Mouse (Mus musculus): ENCODE measurements around the gene Krtap5-4. TPM values are rescaled to one million over a fixed set of nuclear protein-coding genes. Genes with fewer than 3 reads are reported as not detected.
"Not testable (repeated sequence)": the region's sequence is repeated elsewhere in the genome, so short reads cannot be mapped to it uniquely, and the experiment has no call there.

Krtap5-4 gene
- polyA plus RNA-seq, 1 experiment from 2014 or later = not detected

DNA sequence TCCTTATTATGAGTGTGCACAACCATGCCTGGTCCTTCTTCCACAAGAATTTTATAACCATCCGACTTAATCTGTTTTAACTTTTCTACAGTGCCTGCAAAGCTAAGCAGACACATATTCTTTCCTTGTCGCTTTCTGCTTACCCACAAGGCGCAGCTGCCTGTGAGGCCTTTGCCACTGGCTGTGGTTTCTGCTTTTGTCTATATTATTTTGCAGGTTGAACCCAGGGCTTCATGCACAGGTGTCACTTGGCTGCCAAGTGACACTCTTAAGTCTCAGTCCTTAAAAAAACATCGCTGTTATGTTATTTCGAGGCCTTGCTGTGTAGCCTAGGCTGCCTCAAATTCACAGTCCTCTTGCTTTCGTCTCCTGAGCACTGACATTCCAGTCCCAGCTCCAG lies 19.3 kb downstream of the Krtap5-4 start:
- no peak for TF ChIP-seq CTCF (IDR thresholded peaks at IDR 0.05; ENCODE audit: low read depth)
- TF ChIP-seq EP300 (IDR thresholded peaks at IDR 0.05; ENCODE audit: low read depth) = no peak
- DNase-seq (no peak), ATAC-seq (no peak)

DNA sequence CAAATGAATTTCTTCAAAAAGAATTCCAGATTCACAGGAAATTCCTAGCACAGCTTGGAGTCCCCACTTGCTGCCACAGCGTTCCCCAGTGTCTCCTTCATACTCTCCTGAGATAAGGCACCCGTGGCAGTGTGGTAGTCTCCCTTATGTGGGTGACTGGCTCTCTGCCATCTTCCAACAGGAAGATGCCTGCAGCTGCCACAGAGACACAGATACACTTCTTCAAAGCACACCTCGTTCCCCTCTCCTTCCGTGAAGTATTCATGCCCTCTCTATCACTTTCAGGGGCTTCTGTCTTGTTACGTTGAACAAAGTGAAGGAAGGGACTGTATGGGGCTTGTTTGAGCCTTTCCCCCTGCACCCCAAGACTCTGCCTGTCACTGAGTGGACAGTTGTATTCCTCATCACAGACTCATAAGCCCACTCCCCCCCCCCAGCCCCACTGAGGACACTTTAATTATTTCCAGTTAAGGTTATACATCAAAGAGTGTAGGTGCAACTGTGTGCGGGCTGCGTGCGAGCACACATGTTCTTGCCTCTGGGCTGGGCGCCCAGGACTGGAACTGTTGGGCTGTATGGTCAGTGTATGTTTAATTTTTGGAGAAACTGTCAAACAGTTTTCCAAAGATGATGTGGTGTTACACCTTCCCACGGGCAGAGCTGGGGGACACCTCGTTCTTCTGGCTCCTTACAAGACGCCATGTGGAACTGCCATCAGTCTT lies 20.2 kb downstream of the Krtap5-4 start:
- Histone ChIP-seq H3K9me3 (ENCODE audit: low read length) (no peaks in the 10 kb centered on the region), H3K4me3 (ENCODE audit: low read depth, low read length) (no peak overlapping the region), H3K36me3 (replicated peaks; ENCODE audit: insufficient read depth, low read length) (no peaks in the 10 kb centered on the region), H3K27me3 (ENCODE audit: insufficient read depth, low read length) (no peaks in the 10 kb centered on the region), H3K4me1 (ENCODE audit: insufficient read depth) (no peaks in the 10 kb centered on the region), H3K9ac (replicated peaks) (no peak overlapping the region), H3K27ac (ENCODE audit: low read depth) (no peak overlapping the region), H3K4me2 (ENCODE audit: low read depth, low read length) (no peak overlapping the region)
- ATAC-seq = no peak
- no peak for DNase-seq
- WGBS (ENCODE audit: insufficient replicate concordance) = 74% methylated on average over 12 of the region's 12 CpGs
- TF ChIP-seq CTCF (IDR thresholded peaks at IDR 0.05; ENCODE audit: low read depth) (no peak), EP300 (IDR thresholded peaks at IDR 0.05; ENCODE audit: low read depth) (no peak)

More for the DNA sequence above, 19.3 kb downstream of the Krtap5-4 start:
- Histone ChIP-seq H3K36me3 (replicated peaks; ENCODE audit: insufficient read depth, low read length) (no peaks in the 10 kb centered on the region), H3K4me3 (ENCODE audit: low read depth, low read length) (no peak overlapping the region), H3K27ac (ENCODE audit: low read depth) (no peak overlapping the region), H3K4me1 (ENCODE audit: insufficient read depth) (no peaks in the 10 kb centered on the region), H3K27me3 (ENCODE audit: insufficient read depth, low read length) (no peaks in the 10 kb centered on the region), H3K9me3 (ENCODE audit: low read length) (no peaks in the 10 kb centered on the region), H3K9ac (replicated peaks) (no peak overlapping the region), H3K4me2 (ENCODE audit: low read depth, low read length) (no peak overlapping the region)
- 82% methylated on average over 6 of the region's 6 CpGs for WGBS (ENCODE audit: insufficient replicate concordance)

DNA sequence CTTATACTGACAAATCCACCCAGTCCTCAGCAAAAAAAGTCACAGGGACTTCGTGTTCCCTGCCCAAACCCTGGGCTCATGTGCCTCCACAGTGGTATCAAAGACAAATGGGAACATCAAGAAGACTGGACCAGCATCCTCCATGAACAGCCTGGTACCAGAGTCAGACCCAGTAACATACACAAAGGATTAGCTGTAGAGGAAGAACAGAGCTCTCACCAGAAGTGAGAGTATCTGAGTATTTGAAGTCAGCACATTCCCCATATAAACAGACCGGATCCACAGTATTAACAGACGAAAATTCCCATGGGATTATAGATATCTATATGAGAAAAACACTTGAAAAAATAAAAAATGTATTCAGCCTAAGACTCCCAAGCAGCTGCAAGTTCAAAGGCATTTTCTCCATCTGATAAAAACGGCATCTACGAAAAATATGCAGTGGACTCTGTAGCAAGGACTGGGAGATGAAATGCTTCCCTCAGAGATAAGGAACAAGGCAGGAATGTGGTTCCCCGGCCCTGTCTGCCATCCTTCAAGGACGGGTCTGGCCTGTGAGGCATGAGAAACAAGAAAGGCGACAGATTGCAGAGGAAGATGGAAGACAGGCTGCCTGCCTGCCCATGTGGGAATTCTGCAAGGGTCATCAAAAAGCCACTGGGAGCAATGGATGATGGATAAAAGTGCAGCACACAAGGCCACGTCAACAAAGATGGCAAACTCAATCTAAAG lies 23.5 kb downstream of the Krtap5-4 start:
- H3K9ac ChIP-seq (replicated peaks) = no peak overlapping the region
- no peak for ATAC-seq
- 46% methylated on average over 9 of the region's 9 CpGs for WGBS (ENCODE audit: insufficient replicate concordance)
- H3K4me2 ChIP-seq (ENCODE audit: low read depth, low read length) = no peak overlapping the region
- no peak overlapping the region for H3K27ac ChIP-seq (ENCODE audit: low read depth)
- TF ChIP-seq EP300 (IDR thresholded peaks at IDR 0.05; ENCODE audit: low read depth) (no peak), CTCF (IDR thresholded peaks at IDR 0.05; ENCODE audit: low read depth) (no peak)
- no peak overlapping the region for H3K4me3 ChIP-seq (ENCODE audit: low read depth, low read length)
- no peaks in the 10 kb centered on the region for H3K27me3 ChIP-seq (ENCODE audit: insufficient read depth, low read length)
- peaks cover 7% of the 10 kb centered on the region for H3K4me1 ChIP-seq (ENCODE audit: insufficient read depth)
- no peaks in the 10 kb centered on the region for H3K9me3 ChIP-seq (ENCODE audit: low read length)
- H3K36me3 ChIP-seq (replicated peaks; ENCODE audit: insufficient read depth, low read length) = no peaks in the 10 kb centered on the region
- DNase-seq = no peak

DNA sequence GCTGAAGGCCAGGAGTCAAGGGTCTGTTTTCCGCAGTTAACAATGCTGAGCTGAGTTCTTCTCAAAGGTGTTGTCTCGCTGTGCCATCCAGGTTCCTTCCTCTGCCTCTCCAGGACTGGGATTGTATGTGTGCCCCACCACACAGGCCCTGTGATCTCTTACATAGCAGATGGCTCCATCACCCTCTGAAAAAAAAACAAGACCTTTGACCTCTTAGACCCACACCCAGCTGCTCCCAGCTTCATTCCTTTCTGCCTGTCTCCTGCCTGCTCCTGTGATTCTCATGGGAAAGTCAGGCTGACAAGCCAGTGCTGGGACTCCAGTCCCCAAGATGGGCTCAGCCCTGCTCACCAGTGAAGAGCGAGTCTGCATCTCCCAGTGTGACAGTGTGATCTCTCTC lies 25.2 kb downstream of the Krtap5-4 start:
- H3K4me1 ChIP-seq (ENCODE audit: insufficient read depth) = peaks cover 7% of the 10 kb centered on the region
- H3K27me3 ChIP-seq (ENCODE audit: insufficient read depth, low read length) = no peaks in the 10 kb centered on the region
- ATAC-seq (no peak), DNase-seq (no peak)
- no peaks in the 10 kb centered on the region for H3K9me3 ChIP-seq (ENCODE audit: low read length)
- H3K9ac ChIP-seq (replicated peaks) = no peak overlapping the region
- no peak for TF ChIP-seq CTCF (IDR thresholded peaks at IDR 0.05; ENCODE audit: low read depth)
- TF ChIP-seq EP300 (IDR thresholded peaks at IDR 0.05; ENCODE audit: low read depth) = no peak
- H3K4me3 ChIP-seq (ENCODE audit: low read depth, low read length) = no peak overlapping the region
- no peaks in the 10 kb centered on the region for H3K36me3 ChIP-seq (replicated peaks; ENCODE audit: insufficient read depth, low read length)
- H3K27ac ChIP-seq (ENCODE audit: low read depth) = no peak overlapping the region
- H3K4me2 ChIP-seq (ENCODE audit: low read depth, low read length) = no peak overlapping the region
- WGBS (ENCODE audit: insufficient replicate concordance) = 64% methylated on average over 3 of the region's 3 CpGs

DNA sequence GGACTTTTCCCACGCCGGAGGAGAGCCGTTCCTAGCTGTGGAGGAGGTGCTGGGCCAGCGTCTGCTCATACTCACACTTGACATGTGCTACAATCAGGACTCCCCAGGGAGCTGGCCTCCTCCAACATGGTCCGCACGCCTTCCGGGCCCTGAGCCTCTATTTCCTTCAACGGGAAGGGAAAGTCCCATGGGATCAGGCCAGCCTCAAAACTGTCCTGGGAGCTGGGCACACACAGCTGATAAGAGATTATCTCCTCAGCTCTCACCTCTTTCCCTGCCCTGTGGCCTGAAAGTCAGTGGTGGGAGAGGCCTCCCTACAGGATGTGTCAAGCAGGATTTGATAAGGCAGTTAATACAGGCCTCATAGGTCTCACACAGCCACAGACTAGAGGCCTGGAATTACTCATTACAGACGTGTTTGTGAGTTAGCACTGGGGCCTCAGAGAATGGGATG lies 26.9 kb downstream of the Krtap5-4 start:
- H3K4me2 ChIP-seq (ENCODE audit: low read depth, low read length) = no peak overlapping the region
- no peak overlapping the region for H3K4me3 ChIP-seq (ENCODE audit: low read depth, low read length)
- H3K9me3 ChIP-seq (ENCODE audit: low read length) = no peaks in the 10 kb centered on the region
- ATAC-seq (peak; percentile 52), DNase-seq (no peak)
- no peak overlapping the region for H3K27ac ChIP-seq (ENCODE audit: low read depth)
- H3K9ac ChIP-seq (replicated peaks) = no peak overlapping the region
- H3K36me3 ChIP-seq (replicated peaks; ENCODE audit: insufficient read depth, low read length) = no peaks in the 10 kb centered on the region
- H3K4me1 ChIP-seq (ENCODE audit: insufficient read depth) = peaks cover 7% of the 10 kb centered on the region
- no peak for TF ChIP-seq CTCF (IDR thresholded peaks at IDR 0.05; ENCODE audit: low read depth)
- TF ChIP-seq EP300 (IDR thresholded peaks at IDR 0.05; ENCODE audit: low read depth) = peak; percentile 37; the same call in 1 of the 2 replicates
- no peaks in the 10 kb centered on the region for H3K27me3 ChIP-seq (ENCODE audit: insufficient read depth, low read length)
- WGBS (ENCODE audit: insufficient replicate concordance) = 64% methylated on average over 9 of the region's 9 CpGs

DNA sequence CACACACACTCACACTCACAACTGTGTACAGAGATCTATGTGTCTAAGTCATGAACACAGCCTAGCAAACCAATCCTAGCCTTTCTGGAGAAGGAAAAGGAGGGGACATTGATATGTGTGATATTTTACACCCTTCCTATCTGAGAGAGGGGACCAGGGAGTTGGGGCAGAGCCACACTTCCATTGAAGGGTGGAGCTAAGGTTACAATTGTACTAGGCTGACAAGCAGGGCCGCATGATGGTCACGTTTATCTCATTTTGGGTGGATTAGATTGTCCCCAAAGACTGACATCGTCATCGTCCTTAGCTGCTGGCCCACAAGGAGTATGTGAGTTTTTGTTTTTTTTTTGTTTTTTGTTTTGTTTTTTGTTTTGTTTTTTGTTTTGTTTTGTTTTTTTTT lies 27.9 kb downstream of the Krtap5-4 start:
- peaks cover 7% of the 10 kb centered on the region for H3K4me1 ChIP-seq (ENCODE audit: insufficient read depth)
- no peaks in the 10 kb centered on the region for H3K36me3 ChIP-seq (replicated peaks; ENCODE audit: insufficient read depth, low read length)
- H3K4me3 ChIP-seq (ENCODE audit: low read depth, low read length) = no peak overlapping the region
- no peak overlapping the region for H3K9ac ChIP-seq (replicated peaks)
- no peaks in the 10 kb centered on the region for H3K9me3 ChIP-seq (ENCODE audit: low read length)
- TF ChIP-seq EP300 (IDR thresholded peaks at IDR 0.05; ENCODE audit: low read depth) (no peak), CTCF (IDR thresholded peaks at IDR 0.05; ENCODE audit: low read depth) (no peak)
- 39% methylated on average over 4 of the region's 4 CpGs for WGBS (ENCODE audit: insufficient replicate concordance)
- no peaks in the 10 kb centered on the region for H3K27me3 ChIP-seq (ENCODE audit: insufficient read depth, low read length)
- no peak overlapping the region for H3K27ac ChIP-seq (ENCODE audit: low read depth)
- no peak for ATAC-seq
- no peak for DNase-seq
- no peak overlapping the region for H3K4me2 ChIP-seq (ENCODE audit: low read depth, low read length)

DNA sequence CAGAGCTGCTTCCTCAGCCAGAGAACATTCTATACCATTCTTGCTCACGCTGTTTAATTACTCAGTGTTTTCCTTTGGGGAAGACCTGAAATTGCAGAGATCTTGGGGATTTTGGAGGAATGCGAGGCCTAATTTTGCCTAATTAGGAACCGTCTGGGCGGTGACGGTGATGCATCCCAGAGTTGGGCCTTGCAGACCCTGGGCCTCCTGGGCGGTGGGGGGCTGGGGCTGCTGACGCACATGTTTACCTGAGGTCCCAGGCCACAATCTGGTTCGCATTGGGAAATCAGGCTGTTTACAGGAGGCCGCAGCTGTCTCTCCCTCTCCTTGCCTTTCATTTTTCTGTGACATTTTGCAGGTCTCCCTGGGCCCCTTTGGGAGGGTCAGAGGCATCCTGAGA lies 29.4 kb downstream of the Krtap5-4 start:
- H3K27me3 ChIP-seq (ENCODE audit: insufficient read depth, low read length); DNase-seq; H3K9me3 ChIP-seq (ENCODE audit: low read length); H3K4me2 ChIP-seq (ENCODE audit: low read depth, low read length); H3K4me3 ChIP-seq (ENCODE audit: low read depth, low read length); H3K9ac ChIP-seq (replicated peaks); ATAC-seq; H3K4me1 ChIP-seq (ENCODE audit: insufficient read depth); H3K36me3 ChIP-seq (replicated peaks; ENCODE audit: insufficient read depth, low read length); H3K27ac ChIP-seq (ENCODE audit: low read depth): not testable (repeated sequence)
- WGBS (ENCODE audit: insufficient replicate concordance) = 87% methylated on average over 2 of the region's 9 CpGs
